Mouse (Mus musculus) hindbrain, embryonic 10.5 days (tissue): Measurements from ENCODE around the gene Serf1. TPM values are rescaled to one million over a fixed set of nuclear protein-coding genes. Genes with fewer than 3 reads are reported as not detected.
"Not testable (repeated sequence)": the region's sequence is repeated elsewhere in the genome, so short reads cannot be mapped to it uniquely, and the experiment has no call there.

Experiments used
- DNase-seq: peaks from one replicate; pipeline ENCODE4 v3.0.0-alpha.2; 2017; ENCODE audit warnings: low spot score
- H3K27ac ChIP-seq: fragments of 300-500 bp; sonication (generic); 2 replicates; pipeline ENCODE4 v1.5.1; 2016; ENCODE audit warnings: mild to moderate bottlenecking, moderate library complexity
- H3K27me3 ChIP-seq: fragments of 300-500 bp; sonication (generic); 2 replicates; pipeline ENCODE4 v1.6.1; 2016; ENCODE audit warnings: mild to moderate bottlenecking; ENCODE audit not compliant: poor library complexity, insufficient read depth, severe bottlenecking
- H3K36me3 ChIP-seq: fragments of 300-500 bp; sonication (generic); 2 replicates; pipeline ENCODE4 v1.6.1; 2016; ENCODE audit warnings: mild to moderate bottlenecking, moderate library complexity
- H3K4me1 ChIP-seq: fragments of 300-500 bp; sonication (generic); replicated peaks from 2 replicates; pipeline ENCODE4 v1.6.1; 2016; ENCODE audit warnings: mild to moderate bottlenecking
- H3K4me3 ChIP-seq: fragments of 300-500 bp; sonication (generic); 2 replicates; pipeline ENCODE4 v1.5.1; 2016; ENCODE audit warnings: mild to moderate bottlenecking, moderate library complexity
- H3K9me3 ChIP-seq: fragments of 300-500 bp; sonication (generic); 2 replicates; pipeline ENCODE4 v1.6.1; 2016; ENCODE audit warnings: mild to moderate bottlenecking, moderate library complexity
- WGBS: fragments of 180-500 bp; shearing (Covaris S2); methylation state at CpG from one replicate; pipeline ENCODE4 v1.1.7; 2016; 5-methylcytosine and 5-hydroxymethylcytosine counted together
- polyA plus RNA-seq: library from polyadenylated mRNA; unstranded; fragments of >200 nt; fragmentation: Nextera tagmentation; extraction: Ambion mirVana; gene quantifications from 2 replicates; pipeline ENCODE4 v1.2.1, GENCODE M21; 2016

Serf1 gene
- polyA plus RNA-seq, 1 experiment from 2014 or later = 208 TPM

DNA sequence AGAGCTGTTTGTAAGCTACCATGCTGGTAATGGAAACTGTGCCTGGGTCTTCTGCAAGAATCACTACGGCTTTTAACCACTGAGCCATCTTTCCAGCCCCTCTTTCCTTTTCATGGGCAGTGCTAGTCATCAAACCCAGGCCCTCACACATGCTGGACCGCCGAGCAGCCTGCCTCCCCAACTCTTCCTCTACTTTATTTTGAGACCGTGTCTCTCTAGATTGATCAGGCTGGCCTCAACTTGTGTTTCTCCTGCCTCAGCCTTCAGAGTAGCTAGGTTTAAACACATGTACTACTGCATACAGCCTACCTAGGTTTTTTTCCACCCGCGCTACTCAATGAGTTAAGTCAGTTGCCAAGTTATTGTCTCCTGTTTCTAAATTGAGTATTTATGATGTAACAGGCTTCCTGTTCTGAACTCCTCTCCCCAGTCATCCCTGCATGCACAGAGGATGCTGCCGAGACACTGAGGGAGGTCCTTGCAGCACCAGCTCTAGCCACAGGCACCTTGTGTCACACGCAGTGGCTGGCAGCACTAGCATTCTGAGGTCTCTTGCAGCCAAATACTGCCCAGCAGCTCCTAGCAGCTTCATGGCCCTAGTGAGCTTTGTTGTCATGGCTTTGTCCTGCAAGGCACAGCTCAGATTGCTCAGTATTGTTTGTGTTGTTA is 34.0 kb downstream of the Serf1 start:
- WGBS = 80% methylated on average over 8 of the region's 8 CpGs
- no peak for DNase-seq
- H3K9me3 ChIP-seq = no peaks in the 10 kb centered on the region
- peaks cover 25% of the 10 kb centered on the region for H3K36me3 ChIP-seq
- H3K4me1 ChIP-seq = no peaks in the 10 kb centered on the region
- H3K27ac ChIP-seq = no peak overlapping the region
- H3K4me3 ChIP-seq = no peak overlapping the region
- no peaks in the 10 kb centered on the region for H3K27me3 ChIP-seq

- no peaks in the 10 kb centered on the region for H3K9me3 ChIP-seq
- no peak overlapping the region for H3K4me3 ChIP-seq
- whole genome bisulfite sequencing = 61% methylated on average over 1 of the region's 1 CpGs
- H3K4me1 ChIP-seq = no peaks in the 10 kb centered on the region
- H3K27me3 ChIP-seq = no peaks in the 10 kb centered on the region
- no peak for DNase-seq
- H3K36me3 ChIP-seq = no peaks in the 10 kb centered on the region
- H3K27ac ChIP-seq = no peak overlapping the region
These were observed 44.8 kb downstream of the Serf1 start for GRCm38 (mm10) chr13:100152659-100153058.

DNA sequence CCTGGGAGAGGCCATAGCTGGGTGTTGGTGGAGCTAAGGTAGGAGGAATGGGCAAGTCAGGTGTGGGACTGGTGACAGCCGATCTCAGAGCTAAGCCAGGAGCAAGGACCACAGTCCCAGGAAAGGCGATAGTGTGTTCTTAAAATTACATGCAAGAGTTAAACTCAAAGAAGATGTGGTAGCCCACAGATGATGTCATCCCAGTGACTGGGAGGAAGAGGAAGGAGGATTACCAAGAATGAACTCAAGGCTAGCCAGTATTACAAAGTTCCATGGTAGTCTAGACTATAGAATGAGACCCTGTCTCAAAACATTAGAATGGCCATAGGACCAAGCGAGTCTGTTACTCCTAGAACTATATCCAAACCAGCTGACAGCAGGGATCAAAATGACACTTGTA is 48.8 kb downstream of the Serf1 start:
- Histone ChIP-seq H3K4me3 (no peak overlapping the region), H3K36me3 (no peaks in the 10 kb centered on the region), H3K27ac (no peak overlapping the region), H3K4me1 (no peaks in the 10 kb centered on the region), H3K9me3 (no peaks in the 10 kb centered on the region), H3K27me3 (no peaks in the 10 kb centered on the region)
- 93% methylated on average over 3 of the region's 3 CpGs for WGBS
- no peak for DNase-seq

GRCm38 (mm10) chr13:100161171-100161870 is 53.5 kb downstream of the Serf1 start:
- H3K4me3 ChIP-seq, DNase-seq, H3K36me3 ChIP-seq, H3K9me3 ChIP-seq, H3K27me3 ChIP-seq, H3K4me1 ChIP-seq, H3K27ac ChIP-seq: not testable (repeated sequence)
- WGBS = 90% methylated on average over 11 of the region's 11 CpGs

DNA sequence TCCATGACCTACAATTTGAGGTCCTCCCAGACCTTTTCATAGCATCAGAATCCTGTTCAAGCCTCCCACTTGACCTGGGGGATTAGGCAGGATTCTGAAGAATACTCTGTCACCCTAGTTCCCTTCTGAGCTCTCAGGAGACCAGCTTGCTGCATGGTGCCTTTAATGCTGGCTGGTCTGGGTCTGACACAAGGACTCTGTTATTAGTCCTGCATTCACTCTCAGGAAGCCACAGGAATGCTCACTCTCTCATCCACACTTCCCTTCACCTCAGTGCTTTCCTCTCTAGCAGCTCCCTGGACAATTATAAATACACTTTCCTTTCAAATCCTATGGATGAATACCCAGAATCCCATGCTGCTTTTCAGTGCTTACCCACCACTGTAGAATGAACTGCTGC is 54.7 kb downstream of the Serf1 start:
- not testable (repeated sequence) for H3K36me3 ChIP-seq, H3K27me3 ChIP-seq, H3K9me3 ChIP-seq, H3K4me3 ChIP-seq, DNase-seq, H3K27ac ChIP-seq, H3K4me1 ChIP-seq

Other genes with a start within 250 kb of the Serf1 start
- gene Cartpt, start 206.9 kb upstream of the Serf1 start, polyA plus RNA-seq = 9.3 and 31.1 TPM in 2 replicates
- gene Mccc2, start 92.4 kb upstream of the Serf1 start, polyA plus RNA-seq = 33.9 and 36.0 TPM in 2 replicates
- 19.3 and 26.2 TPM in 2 replicates for gene Bdp1, start 3.9 kb upstream of the Serf1 start, polyA plus RNA-seq
- 86.9 and 88.0 TPM in 2 replicates for gene Smn1, start 16.8 kb downstream of the Serf1 start, polyA plus RNA-seq
- 0.16 and 0.26 TPM in 2 replicates for gene Naip2, start 94.1 kb downstream of the Serf1 start, polyA plus RNA-seq
- gene Naip5, start 138.3 kb downstream of the Serf1 start, polyA plus RNA-seq = 0.15 and 0.16 TPM in 2 replicates
- gene Naip6, start 209.7 kb downstream of the Serf1 start, polyA plus RNA-seq = 0.06 and 0.10 TPM in 2 replicates